Mouse (Mus musculus): ENCODE results near the gene Pde4dip. TPM values are rescaled to one million over a fixed set of nuclear protein-coding genes. Genes with fewer than 3 reads are reported as not detected.
A peak's percentile ranks its signal among the peaks of the same experiment; 100 is the strongest.

The Pde4dip gene
- polyA plus RNA-seq, 1 experiment from 2014 or later: 67.6 TPM

- Histone ChIP-seq H3K36me3 (no peaks in the 10 kb centered on the region; the same call in 1 of the 2 replicates), H3K4me3 (no peak overlapping the region), H3K27me3 (no peaks in the 10 kb centered on the region), H3K9ac (replicated peaks) (no peak overlapping the region), H3K4me2 (replicated peaks) (no peak overlapping the region), H3K27ac (replicated peaks) (no peak overlapping the region), H3K9me3 (no peaks in the 10 kb centered on the region), H3K4me1 (no peaks in the 10 kb centered on the region)
- 91% methylated on average over 1 of the region's 1 CpGs for WGBS
- ATAC-seq (replicated peaks): no peak
Measured at GRCm38 (mm10) chr3:97715922-97716321, 172.6 kb downstream of the Pde4dip start.

GRCm38 (mm10) chr3:97710881-97711280, 177.6 kb downstream of the Pde4dip start:
- ATAC-seq (replicated peaks): no peak
- Histone ChIP-seq H3K4me1 (no peaks in the 10 kb centered on the region), H3K9ac (replicated peaks) (no peak overlapping the region), H3K4me3 (no peak overlapping the region), H3K36me3 (no peaks in the 10 kb centered on the region), H3K27ac (replicated peaks) (no peak overlapping the region), H3K9me3 (no peaks in the 10 kb centered on the region), H3K4me2 (replicated peaks) (no peak overlapping the region), H3K27me3 (no peaks in the 10 kb centered on the region)
- 70% methylated on average over 5 of the region's 5 CpGs for WGBS

DNA sequence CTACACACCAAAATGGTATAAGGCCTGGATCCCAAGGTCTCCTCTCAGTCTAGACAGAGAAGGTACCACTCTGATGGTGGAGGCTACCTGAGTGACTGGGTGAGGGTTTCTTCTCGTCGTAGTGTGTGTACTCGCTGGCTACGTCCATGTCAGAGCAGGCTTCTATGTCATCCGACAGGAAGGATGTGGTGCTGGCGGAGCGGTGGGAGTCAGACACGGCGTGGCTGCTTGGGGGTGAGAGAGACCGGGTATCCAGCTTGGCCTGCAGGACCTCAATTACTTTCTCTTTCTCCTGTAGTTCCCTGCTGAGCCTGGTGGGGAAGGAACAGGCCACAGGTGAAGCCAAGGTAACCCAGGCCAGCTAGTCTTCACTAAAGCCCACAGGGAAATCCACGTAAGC, 178.4 kb downstream of the Pde4dip start:
- H3K9me3 ChIP-seq: no peaks in the 10 kb centered on the region
- H3K9ac ChIP-seq (replicated peaks): no peak overlapping the region
- WGBS: 93% methylated on average over 11 of the region's 11 CpGs
- H3K27ac ChIP-seq (replicated peaks): no peak overlapping the region
- no peak for ATAC-seq (replicated peaks)
- H3K4me1 ChIP-seq: no peaks in the 10 kb centered on the region
- H3K4me3 ChIP-seq: no peak overlapping the region
- H3K36me3 ChIP-seq: no peaks in the 10 kb centered on the region
- H3K27me3 ChIP-seq: no peaks in the 10 kb centered on the region
- H3K4me2 ChIP-seq (replicated peaks): no peak overlapping the region

DNA sequence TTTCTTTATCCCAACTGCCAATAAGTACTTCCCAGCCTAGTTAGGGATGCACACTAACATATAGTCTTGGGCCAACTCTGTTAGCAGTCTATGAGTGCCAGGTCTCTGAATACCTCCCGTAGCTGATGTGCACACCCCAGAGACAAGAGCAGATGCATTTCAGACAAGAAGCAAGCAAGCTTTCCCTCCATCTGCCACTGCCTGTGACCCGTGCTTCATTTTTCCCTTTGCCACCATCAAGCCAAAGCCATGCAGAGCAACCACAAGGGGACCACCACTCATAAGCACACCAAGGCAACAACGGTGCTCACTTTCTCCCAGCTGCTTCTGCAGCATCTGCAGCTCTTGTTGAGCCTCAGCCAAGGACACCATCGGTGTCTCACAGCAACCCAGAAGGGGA, 181.9 kb downstream of the Pde4dip start:
- 87% methylated on average over 4 of the region's 4 CpGs for WGBS
- Histone ChIP-seq H3K9ac (replicated peaks) (no peak overlapping the region), H3K4me2 (replicated peaks) (no peak overlapping the region), H3K9me3 (no peaks in the 10 kb centered on the region), H3K4me1 (no peaks in the 10 kb centered on the region), H3K4me3 (no peak overlapping the region), H3K27me3 (no peaks in the 10 kb centered on the region), H3K27ac (replicated peaks) (no peak overlapping the region), H3K36me3 (no peaks in the 10 kb centered on the region; the same call in 1 of the 2 replicates)
- ATAC-seq (replicated peaks): no peak

DNA sequence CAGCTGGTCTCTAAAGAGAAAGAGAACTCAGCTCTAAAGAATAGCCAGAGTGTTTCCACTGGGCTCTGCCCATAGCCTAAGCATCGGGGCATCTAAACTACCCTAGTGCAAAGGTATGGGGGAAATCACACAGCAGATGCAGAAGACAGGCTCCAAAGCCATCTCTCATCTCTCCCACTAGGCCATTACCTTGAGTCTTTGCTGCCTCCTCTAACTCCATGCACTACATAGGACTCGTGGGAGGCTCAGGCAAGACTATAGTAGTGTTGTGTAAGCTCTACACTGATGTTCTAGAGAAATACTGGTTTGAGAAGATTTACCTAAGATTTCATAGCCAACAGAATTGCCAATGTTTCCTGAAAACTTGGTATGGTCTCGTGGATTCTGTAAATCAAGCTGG, 183.0 kb downstream of the Pde4dip start:
- no peaks in the 10 kb centered on the region for H3K9me3 ChIP-seq
- no peaks in the 10 kb centered on the region; the same call in 1 of the 2 replicates for H3K36me3 ChIP-seq
- H3K4me1 ChIP-seq: no peaks in the 10 kb centered on the region
- no peak overlapping the region for H3K4me3 ChIP-seq
- H3K9ac ChIP-seq (replicated peaks): no peak overlapping the region
- WGBS: 89% methylated on average over 3 of the region's 3 CpGs
- H3K27me3 ChIP-seq: no peaks in the 10 kb centered on the region
- no peak overlapping the region for H3K27ac ChIP-seq (replicated peaks)
- H3K4me2 ChIP-seq (replicated peaks): no peak overlapping the region
- no peak for ATAC-seq (replicated peaks)

DNA sequence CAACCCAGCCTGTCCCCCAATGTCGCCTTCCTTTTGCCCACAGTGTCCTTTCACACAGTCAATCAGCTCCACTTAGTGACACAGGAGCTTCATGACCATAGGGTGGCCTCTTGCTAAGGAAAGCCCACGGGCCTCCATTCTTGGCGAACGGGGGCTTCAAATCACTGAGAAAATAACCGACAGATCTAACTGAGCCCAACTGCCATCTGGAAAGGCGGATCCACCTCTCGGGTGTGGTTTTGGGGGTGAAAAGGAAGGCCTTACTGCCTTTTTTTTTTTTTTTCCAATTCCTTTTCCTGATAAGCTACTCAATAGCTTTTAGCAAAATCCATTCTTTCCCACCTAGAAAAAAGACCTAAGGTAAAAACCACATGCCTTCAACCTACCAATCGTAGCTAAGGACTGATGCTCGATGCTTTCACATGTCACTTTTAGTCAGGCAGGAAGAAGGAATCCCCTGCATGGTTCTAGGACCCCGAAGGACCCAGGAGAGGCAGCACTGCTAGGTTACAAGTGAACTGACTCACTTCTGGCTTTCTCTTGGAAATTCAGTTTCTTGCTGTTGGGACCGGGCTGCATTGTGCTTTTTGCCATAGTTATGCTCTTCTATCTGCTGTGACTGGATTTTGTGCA, 185.9 kb downstream of the Pde4dip start:
- Histone ChIP-seq H3K27me3 (no peaks in the 10 kb centered on the region), H3K4me3 (no peak overlapping the region), H3K9me3 (no peaks in the 10 kb centered on the region), H3K4me1 (no peaks in the 10 kb centered on the region), H3K27ac (replicated peaks) (no peak overlapping the region), H3K4me2 (replicated peaks) (no peak overlapping the region), H3K9ac (replicated peaks) (no peak overlapping the region), H3K36me3 (no peaks in the 10 kb centered on the region; the same call in 1 of the 2 replicates)
- 94% methylated on average over 11 of the region's 11 CpGs for WGBS
- no peak for ATAC-seq (replicated peaks)

GRCm38 (mm10) chr3:97701198-97701597, 187.3 kb downstream of the Pde4dip start:
- 76% methylated on average over 3 of the region's 3 CpGs for WGBS
- Histone ChIP-seq H3K27ac (replicated peaks) (no peak overlapping the region), H3K4me2 (replicated peaks) (no peak overlapping the region), H3K36me3 (no peaks in the 10 kb centered on the region; the same call in 1 of the 2 replicates), H3K9me3 (no peaks in the 10 kb centered on the region), H3K4me1 (no peaks in the 10 kb centered on the region), H3K4me3 (no peak overlapping the region), H3K27me3 (no peaks in the 10 kb centered on the region), H3K9ac (replicated peaks) (no peak overlapping the region)
- ATAC-seq (replicated peaks): no peak

DNA sequence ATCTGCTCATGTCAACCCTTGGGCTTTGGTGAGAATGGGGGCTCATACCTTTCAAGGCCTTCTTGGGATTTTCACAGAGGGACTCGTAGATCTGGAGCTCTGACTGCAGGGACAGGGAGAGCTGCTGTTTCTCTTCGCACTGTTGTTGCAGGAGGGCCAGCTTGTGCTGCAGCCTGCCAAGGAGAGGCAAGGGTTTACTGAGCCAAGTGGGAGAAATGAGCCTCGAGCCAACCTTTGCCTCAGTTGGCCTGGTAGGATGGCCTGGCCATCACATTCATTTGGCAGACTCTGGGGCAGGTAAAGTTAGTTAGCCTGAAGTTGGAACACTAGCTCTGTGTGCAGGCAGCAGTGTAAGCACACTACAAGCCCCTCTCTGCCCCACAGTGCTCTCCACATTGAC, 189.4 kb downstream of the Pde4dip start:
- 79% methylated on average over 3 of the region's 3 CpGs for WGBS
- no peak overlapping the region for H3K4me3 ChIP-seq
- H3K4me1 ChIP-seq: no peaks in the 10 kb centered on the region
- no peaks in the 10 kb centered on the region for H3K9me3 ChIP-seq
- H3K27ac ChIP-seq (replicated peaks): no peak overlapping the region
- H3K27me3 ChIP-seq: no peaks in the 10 kb centered on the region
- no peak for ATAC-seq (replicated peaks)
- H3K36me3 ChIP-seq: peaks cover 4% of the 10 kb centered on the region; the same call in 1 of the 2 replicates
- no peak overlapping the region for H3K9ac ChIP-seq (replicated peaks)
- no peak overlapping the region for H3K4me2 ChIP-seq (replicated peaks)

- H3K36me3 ChIP-seq: peaks cover 7% of the 10 kb centered on the region; the same call in 1 of the 2 replicates
- ATAC-seq (replicated peaks): no peak
Measured at GRCm38 (mm10) chr3:97697291-97697690, 191.2 kb downstream of the Pde4dip start.

DNA sequence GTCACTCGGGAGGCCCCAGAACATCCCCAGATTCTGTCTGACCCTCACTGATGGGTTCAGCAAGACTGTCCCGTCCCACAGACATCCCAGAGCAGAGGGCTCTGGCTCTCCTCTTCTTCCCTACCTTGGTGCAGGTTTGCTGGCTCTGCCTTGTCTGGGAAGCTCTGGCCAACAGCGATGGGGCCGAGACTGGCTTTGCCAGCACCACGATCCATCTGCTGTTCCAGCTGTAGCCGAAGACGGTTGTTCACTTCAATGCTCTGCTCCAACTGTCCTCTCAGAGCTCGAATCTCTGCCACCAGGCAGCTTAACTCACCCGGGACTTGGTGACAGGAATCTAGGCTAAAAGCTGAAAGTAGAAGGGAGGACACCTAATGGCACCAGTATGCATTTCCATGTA, 191.6 kb downstream of the Pde4dip start:
- no peak for ATAC-seq (replicated peaks)
- Histone ChIP-seq H3K27ac (replicated peaks) (no peak overlapping the region), H3K4me3 (no peak overlapping the region), H3K9ac (replicated peaks) (no peak overlapping the region), H3K4me1 (no peaks in the 10 kb centered on the region), H3K4me2 (replicated peaks) (no peak overlapping the region), H3K27me3 (no peaks in the 10 kb centered on the region), H3K36me3 (peaks cover 7% of the 10 kb centered on the region; the same call in 1 of the 2 replicates), H3K9me3 (no peaks in the 10 kb centered on the region)
- 84% methylated on average over 9 of the region's 9 CpGs for WGBS

More at GRCm38 (mm10) chr3:97697291-97697690, 191.2 kb downstream of the Pde4dip start:
- no peak overlapping the region for H3K4me3 ChIP-seq
- H3K9me3 ChIP-seq: no peaks in the 10 kb centered on the region
- H3K4me2 ChIP-seq (replicated peaks): no peak overlapping the region
- no peak overlapping the region for H3K27ac ChIP-seq (replicated peaks)
- no peaks in the 10 kb centered on the region for H3K27me3 ChIP-seq
- no peaks in the 10 kb centered on the region for H3K4me1 ChIP-seq
- H3K9ac ChIP-seq (replicated peaks): no peak overlapping the region
- 80% methylated on average over 9 of the region's 9 CpGs for WGBS

DNA sequence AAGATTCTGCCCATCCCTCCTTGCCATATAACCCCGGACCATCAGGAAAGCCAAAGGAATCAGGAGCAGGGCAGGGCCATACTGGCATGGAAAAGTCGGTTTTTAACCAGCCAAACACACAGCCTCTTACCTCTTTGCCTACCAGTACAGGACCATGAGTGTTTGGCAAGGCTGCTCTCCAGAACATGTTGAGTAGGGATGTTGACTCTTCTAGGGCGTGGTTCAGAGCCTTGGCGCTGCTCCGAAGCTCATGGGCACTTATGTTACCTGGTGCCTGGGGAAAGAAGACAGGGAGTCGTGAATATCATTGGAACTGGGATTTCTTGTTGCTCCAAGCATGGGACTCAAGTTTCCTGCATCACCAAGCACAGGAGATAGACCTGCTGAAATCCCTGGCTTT, 194.7 kb downstream of the Pde4dip start:
- H3K9me3 ChIP-seq: no peaks in the 10 kb centered on the region
- H3K4me1 ChIP-seq: no peaks in the 10 kb centered on the region
- H3K27me3 ChIP-seq: no peaks in the 10 kb centered on the region
- no peak overlapping the region for H3K4me3 ChIP-seq
- ATAC-seq (replicated peaks): no peak
- H3K9ac ChIP-seq (replicated peaks): no peak overlapping the region
- H3K4me2 ChIP-seq (replicated peaks): no peak overlapping the region
- 89% methylated on average over 6 of the region's 6 CpGs for WGBS
- H3K36me3 ChIP-seq: peaks cover 7% of the 10 kb centered on the region; the same call in 1 of the 2 replicates
- H3K27ac ChIP-seq (replicated peaks): no peak overlapping the region

DNA sequence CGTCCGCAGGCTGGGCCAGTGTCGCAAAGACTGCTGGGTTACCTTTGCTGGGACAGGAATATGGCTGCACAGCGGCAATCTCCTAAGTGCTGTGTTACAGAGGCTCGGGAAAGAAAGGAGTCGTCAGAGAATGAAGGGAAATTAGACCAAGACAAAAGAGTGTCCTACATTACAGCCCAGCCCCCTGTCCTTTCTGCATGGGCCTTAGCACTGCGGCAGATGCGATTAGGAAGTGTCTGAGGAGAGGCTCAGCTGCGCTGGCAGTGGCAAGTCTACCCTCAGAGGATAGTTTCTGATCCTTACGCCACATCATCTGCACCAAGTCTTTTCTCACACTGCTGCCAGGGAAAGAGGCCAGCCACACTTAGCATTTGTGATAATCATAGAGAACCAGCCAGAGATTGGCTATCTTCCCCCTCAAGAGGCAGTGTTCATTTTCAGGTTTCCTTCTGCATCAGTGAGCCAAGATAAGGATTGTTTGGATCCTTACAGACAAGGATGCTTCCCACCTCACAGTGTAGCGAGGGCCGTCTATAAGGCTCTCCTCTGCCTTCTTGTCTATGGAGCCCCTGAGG, 197.0 kb downstream of the Pde4dip start:
- Histone ChIP-seq H3K9me3 (no peaks in the 10 kb centered on the region), H3K36me3 (peaks cover 7% of the 10 kb centered on the region; the same call in 1 of the 2 replicates), H3K9ac (replicated peaks) (no peak overlapping the region), H3K4me3 (no peak overlapping the region), H3K4me2 (replicated peaks) (no peak overlapping the region), H3K4me1 (no peaks in the 10 kb centered on the region), H3K27ac (replicated peaks) (no peak overlapping the region), H3K27me3 (no peaks in the 10 kb centered on the region)
- 52% methylated on average over 12 of the region's 12 CpGs for WGBS
- 0 out of 2 replicates have a peak, but pooled peaks have one; percentile 40 for ATAC-seq (replicated peaks)
